Mouse (Mus musculus) midbrain, embryonic 11.5 days (tissue): Measurements from ENCODE around the gene Naaladl1. TPM values are rescaled to one million over a fixed set of nuclear protein-coding genes. Genes with fewer than 3 reads are reported as not detected.

Experiments
- ATAC-seq: fragments of 200-750 bp; cut with Nextera tagmentation; 2 replicates; pipeline ENCODE4 v1.8.0; 2017; ENCODE audit warnings: moderate TSS enrichment, moderate library complexity; ENCODE audit not compliant: low FRiP score
- DNase-seq: peaks from one replicate; pipeline ENCODE4 v3.0.0; 2015; ENCODE audit warnings: low spot score; ENCODE audit errors: missing footprints
- H3K27ac ChIP-seq: fragments of 300-500 bp; sonication (generic); 2 replicates; pipeline ENCODE4 v1.5.1; 2014; ENCODE audit warnings: low read depth, low read length
- H3K27me3 ChIP-seq: fragments of 300-500 bp; sonication (generic); 2 replicates; pipeline ENCODE4 v1.6.1; 2014; ENCODE audit warnings: mild to moderate bottlenecking, low read length, moderate library complexity, mixed read lengths; ENCODE audit not compliant: control insufficient read depth, insufficient read depth
- H3K36me3 ChIP-seq: fragments of 300-500 bp; sonication (generic); 2 replicates; pipeline ENCODE4 v1.6.1; 2014; ENCODE audit warnings: mild to moderate bottlenecking, low read length, moderate library complexity, mixed read lengths; ENCODE audit not compliant: control insufficient read depth, insufficient read depth
- H3K4me1 ChIP-seq: fragments of 300-500 bp; sonication (generic); 2 replicates; pipeline ENCODE4 v1.6.1; 2014; ENCODE audit warnings: low read length; ENCODE audit not compliant: control insufficient read depth, insufficient read depth
- H3K4me2 ChIP-seq: fragments of 300-500 bp; sonication (generic); 2 replicates; pipeline ENCODE4 v1.6.1; 2014; ENCODE audit warnings: mild to moderate bottlenecking, moderate library complexity
- H3K4me3 ChIP-seq: fragments of 300-500 bp; sonication (generic); 2 replicates; pipeline ENCODE4 v1.5.1; 2014; ENCODE audit warnings: low read depth, low read length
- H3K9ac ChIP-seq: fragments of 300-500 bp; sonication (generic); 2 replicates; pipeline ENCODE4 v1.6.1; 2014; ENCODE audit warnings: low read length
- H3K9me3 ChIP-seq: fragments of 300-500 bp; sonication (generic); 2 replicates; pipeline ENCODE4 v1.6.1; 2016; ENCODE audit warnings: low read length; ENCODE audit not compliant: control insufficient read depth
- WGBS: fragments of 180-500 bp; shearing (Covaris S2); extraction: QIAGEN DNeasy Blood & Tissue Kit; methylation state at CpG from one replicate; pipeline ENCODE4 v1.1.7; 2014; 5-methylcytosine and 5-hydroxymethylcytosine counted together
- polyA plus RNA-seq: library from polyadenylated mRNA; unstranded; fragments of >200 nt; fragmentation: Nextera tagmentation; extraction: Ambion mirVana; gene quantifications from 2 replicates; pipeline ENCODE4 v1.2.1, GENCODE M21; 2014

Gene Naaladl1
- polyA plus RNA-seq, 1 experiment from 2014 or later: 0.37 TPM

GRCm38 (mm10) chr19:6063081-6063480, 42.5 kb upstream of the Naaladl1 start:
- Histone ChIP-seq H3K4me2 (no peak overlapping the region), H3K36me3 (peaks cover 2% of the 10 kb centered on the region; the same call in 1 of the 2 replicates), H3K4me3 (no peak overlapping the region), H3K9ac (no peak overlapping the region), H3K27me3 (no peaks in the 10 kb centered on the region), H3K4me1 (peaks cover 37% of the 10 kb centered on the region), H3K9me3 (no peaks in the 10 kb centered on the region), H3K27ac (no peak overlapping the region)
- ATAC-seq: no peak
- 92% methylated on average over 6 of the region's 6 CpGs for WGBS
- DNase-seq: no peak

GRCm38 (mm10) chr19:6066571-6066970, 39.0 kb upstream of the Naaladl1 start:
- DNase-seq (no peak), ATAC-seq (peak; percentile 0; the same call in 1 of the 2 replicates)

GRCm38 (mm10) chr19:6067011-6067723, 38.4 kb upstream of the Naaladl1 start:
- DNase-seq: peak; percentile 97
- ATAC-seq: peak; percentile 68
- Histone ChIP-seq H3K36me3 (peaks cover 9% of the 10 kb centered on the region), H3K4me1 (peaks cover 22% of the 10 kb centered on the region), H3K9me3 (no peaks in the 10 kb centered on the region), H3K27me3 (no peaks in the 10 kb centered on the region), H3K4me3 (peak overlapping the region; percentile 53), H3K9ac (peak overlapping the region; percentile 77), H3K4me2 (peak overlapping the region; percentile 96), H3K27ac (peak overlapping the region; percentile 72)
- WGBS: 1% methylated on average over 28 of the region's 30 CpGs

More at GRCm38 (mm10) chr19:6066571-6066970, 39.0 kb upstream of the Naaladl1 start:
- H3K4me1 ChIP-seq: peaks cover 28% of the 10 kb centered on the region
- H3K9ac ChIP-seq: peak overlapping the region; percentile 77
- WGBS: 39% methylated on average over 5 of the region's 5 CpGs
- no peaks in the 10 kb centered on the region for H3K27me3 ChIP-seq
- peaks cover 9% of the 10 kb centered on the region for H3K36me3 ChIP-seq
- peak overlapping the region; percentile 72; the same call in 1 of the 2 replicates for H3K27ac ChIP-seq
- H3K9me3 ChIP-seq: no peaks in the 10 kb centered on the region
- H3K4me3 ChIP-seq: peak overlapping the region; percentile 53
- H3K4me2 ChIP-seq: peak overlapping the region; percentile 96

- Histone ChIP-seq H3K9ac (peak within 1 kb of the TSS; percentile 77), H3K4me3 (peak within 1 kb of the TSS; percentile 53), H3K4me1 (peaks cover 17% of the 10 kb centered on the region), H3K27ac (peak within 1 kb of the TSS; percentile 72), H3K9me3 (no peaks in the 10 kb centered on the region), H3K27me3 (no peaks in the 10 kb centered on the region), H3K4me2 (peak within 1 kb of the TSS; percentile 96), H3K36me3 (peaks cover 9% of the 10 kb centered on the region)
- ATAC-seq (peak; percentile 93), DNase-seq (peak; percentile 97)
- 10% methylated on average over 33 of the region's 33 CpGs for WGBS
Observed at GRCm38 (mm10) chr19:6067724-6068415, 37.7 kb upstream of the Naaladl1 start, which contains the start of gene Tm7sf2. Gene Tm7sf2, minus strand, starts transcription at chr19:6068373.

GRCm38 (mm10) chr19:6068951-6069350, 36.6 kb upstream of the Naaladl1 start:
- WGBS: 83% methylated on average over 4 of the region's 4 CpGs
- H3K9ac ChIP-seq: no peak overlapping the region

GRCm38 (mm10) chr19:6069851-6070250, 35.7 kb upstream of the Naaladl1 start:
- Histone ChIP-seq H3K9ac (no peak overlapping the region), H3K4me1 (peaks cover 17% of the 10 kb centered on the region), H3K27me3 (no peaks in the 10 kb centered on the region), H3K9me3 (no peaks in the 10 kb centered on the region), H3K4me3 (no peak overlapping the region), H3K27ac (no peak overlapping the region), H3K36me3 (peaks cover 9% of the 10 kb centered on the region), H3K4me2 (no peak overlapping the region)
- ATAC-seq: no peak
- no peak for DNase-seq
- WGBS: 91% methylated on average over 10 of the region's 10 CpGs

More at GRCm38 (mm10) chr19:6068951-6069350, 36.6 kb upstream of the Naaladl1 start:
- no peaks in the 10 kb centered on the region for H3K9me3 ChIP-seq
- no peak overlapping the region for H3K4me3 ChIP-seq
- H3K4me1 ChIP-seq: peaks cover 17% of the 10 kb centered on the region
- ATAC-seq: no peak
- peak; percentile 75 for DNase-seq
- H3K27ac ChIP-seq: no peak overlapping the region
- H3K4me2 ChIP-seq: no peak overlapping the region
- no peaks in the 10 kb centered on the region for H3K27me3 ChIP-seq
- H3K36me3 ChIP-seq: peaks cover 9% of the 10 kb centered on the region

GRCm38 (mm10) chr19:6070571-6071250, 34.9 kb upstream of the Naaladl1 start:
- Histone ChIP-seq H3K4me3 (no peak overlapping the region), H3K27me3 (no peaks in the 10 kb centered on the region), H3K9ac (no peak overlapping the region), H3K4me2 (no peak overlapping the region), H3K9me3 (no peaks in the 10 kb centered on the region), H3K36me3 (peaks cover 9% of the 10 kb centered on the region), H3K27ac (no peak overlapping the region), H3K4me1 (peaks cover 17% of the 10 kb centered on the region)
- DNase-seq (peak; percentile 39), ATAC-seq (no peak)
- WGBS: 92% methylated on average over 31 of the region's 31 CpGs

GRCm38 (mm10) chr19:6071261-6071660, 34.3 kb upstream of the Naaladl1 start:
- H3K4me3 ChIP-seq: no peak overlapping the region
- H3K9ac ChIP-seq: no peak overlapping the region

More at GRCm38 (mm10) chr19:6071261-6071660, 34.3 kb upstream of the Naaladl1 start:
- H3K27me3 ChIP-seq: no peaks in the 10 kb centered on the region
- peaks cover 9% of the 10 kb centered on the region for H3K36me3 ChIP-seq
- H3K9me3 ChIP-seq: no peaks in the 10 kb centered on the region
- WGBS: 95% methylated on average over 19 of the region's 19 CpGs
- no peak overlapping the region for H3K4me2 ChIP-seq
- DNase-seq (peak; percentile 23), ATAC-seq (no peak)
- H3K27ac ChIP-seq: no peak overlapping the region
- H3K4me1 ChIP-seq: peaks cover 17% of the 10 kb centered on the region
